Mouse (Mus musculus): ENCODE measurements around the gene Gm49387.

Gm49387 gene

GRCm38 (mm10) chr14:31576846-31577697, 63.6 kb downstream of the Gm49387 start:
- DNase-seq (ENCODE audit: low read depth in 1 of 2, low spot score in 2 of 2) = no peak

- no peak for DNase-seq (ENCODE audit: low read depth in 1 of 2, low spot score in 2 of 2)
These were observed 64.8 kb downstream of the Gm49387 start for GRCm38 (mm10) chr14:31575866-31576265.

- DNase-seq (ENCODE audit: low read depth in 1 of 2, low spot score in 2 of 2) = no peak
These were observed 65.6 kb downstream of the Gm49387 start for GRCm38 (mm10) chr14:31574903-31575665.

- DNase-seq (ENCODE audit: low read depth in 1 of 2, low spot score in 2 of 2) = no peak
These were observed 68.0 kb downstream of the Gm49387 start for GRCm38 (mm10) chr14:31572561-31573175.

GRCm38 (mm10) chr14:31571419-31571818, 69.3 kb downstream of the Gm49387 start:
- DNase-seq (ENCODE audit: low read depth in 1 of 2, low spot score in 2 of 2) = no peak

GRCm38 (mm10) chr14:31570131-31570951, 70.3 kb downstream of the Gm49387 start:
- DNase-seq (ENCODE audit: low read depth in 1 of 2, low spot score in 2 of 2) = no peak

GRCm38 (mm10) chr14:31569151-31569631, 71.5 kb downstream of the Gm49387 start:
- peak in 1 of 2 experiments; percentile 12 for DNase-seq (ENCODE audit: low read depth in 1 of 2, low spot score in 2 of 2)

- DNase-seq (ENCODE audit: low read depth in 1 of 2, low spot score in 2 of 2) = no peak
These were observed 75.0 kb downstream of the Gm49387 start for GRCm38 (mm10) chr14:31565478-31566212.

- DNase-seq (ENCODE audit: low read depth in 1 of 2, low spot score in 2 of 2) = no peak
These were observed 76.1 kb downstream of the Gm49387 start for GRCm38 (mm10) chr14:31564452-31565179.

GRCm38 (mm10) chr14:31560886-31561285, 79.8 kb downstream of the Gm49387 start:
- no peak for DNase-seq (ENCODE audit: low read depth in 1 of 2, low spot score in 2 of 2)

GRCm38 (mm10) chr14:31559216-31559615, 81.5 kb downstream of the Gm49387 start:
- no peak for DNase-seq (ENCODE audit: low read depth in 1 of 2, low spot score in 2 of 2)

- no peak for DNase-seq (ENCODE audit: low read depth in 1 of 2, low spot score in 2 of 2)
These were observed 82.9 kb downstream of the Gm49387 start for GRCm38 (mm10) chr14:31557784-31558183.

- DNase-seq (ENCODE audit: low read depth in 1 of 2, low spot score in 2 of 2) = no peak
These were observed 83.4 kb downstream of the Gm49387 start for GRCm38 (mm10) chr14:31557273-31557672.

GRCm38 (mm10) chr14:31556526-31557260, 84.0 kb downstream of the Gm49387 start:
- DNase-seq (ENCODE audit: low read depth in 1 of 2, low spot score in 2 of 2) = no peak

- DNase-seq (ENCODE audit: low read depth in 1 of 2, low spot score in 2 of 2) = no peak
These were observed 84.7 kb downstream of the Gm49387 start for GRCm38 (mm10) chr14:31555963-31556434.

GRCm38 (mm10) chr14:31555021-31555420, 85.7 kb downstream of the Gm49387 start:
- no peak for DNase-seq (ENCODE audit: low read depth in 1 of 2, low spot score in 2 of 2)

- DNase-seq (ENCODE audit: low read depth in 1 of 2, low spot score in 2 of 2) = no peak
These were observed 96.7 kb downstream of the Gm49387 start for GRCm38 (mm10) chr14:31543885-31544442.

- no peak for DNase-seq (ENCODE audit: low read depth in 1 of 2, low spot score in 2 of 2)
These were observed 103.4 kb downstream of the Gm49387 start for GRCm38 (mm10) chr14:31537298-31537697.
